Mouse (Mus musculus): ENCODE results near the gene Slc9a3r2.
A peak's percentile ranks its signal among the peaks of the same experiment; 100 is the strongest.
"Not testable (repeated sequence)": the region's sequence is repeated elsewhere in the genome, so short reads cannot be mapped to it uniquely, and the experiment has no call there.

The Slc9a3r2 gene

DNA sequence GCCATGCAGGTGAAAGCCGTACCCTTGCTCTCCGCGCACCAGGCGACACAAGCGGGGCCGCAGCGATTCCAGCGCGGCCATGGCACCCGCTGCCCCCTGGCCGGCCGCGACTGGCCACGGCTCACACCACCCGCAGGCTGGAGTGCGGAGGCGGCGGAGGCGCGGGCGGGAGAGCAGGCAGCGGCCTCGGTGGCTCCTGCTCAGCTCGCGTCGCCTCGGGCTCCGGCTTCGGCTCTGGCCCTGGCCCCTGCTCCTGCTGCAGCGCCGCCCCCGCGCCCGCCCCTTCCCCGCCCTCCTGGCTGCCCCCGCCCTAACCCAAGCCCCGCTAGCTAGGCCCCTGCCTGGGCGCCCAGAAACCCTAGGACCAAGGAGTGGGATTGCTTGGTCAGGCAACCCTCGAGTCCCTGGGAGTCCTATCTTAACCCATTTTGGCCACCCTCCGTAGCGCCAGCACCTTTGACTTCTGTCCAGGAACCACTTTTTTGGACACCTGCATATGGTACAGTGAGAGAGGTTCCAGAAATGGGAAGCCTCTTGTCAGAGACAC is at the start of gene Slc9a3r2:
Gene Slc9a3r2, minus strand, starts transcription at position 258 of the 547 bp plus-strand sequence.
- DNase-seq (ENCODE audit: low spot score in 2 of 2): no peak

DNA sequence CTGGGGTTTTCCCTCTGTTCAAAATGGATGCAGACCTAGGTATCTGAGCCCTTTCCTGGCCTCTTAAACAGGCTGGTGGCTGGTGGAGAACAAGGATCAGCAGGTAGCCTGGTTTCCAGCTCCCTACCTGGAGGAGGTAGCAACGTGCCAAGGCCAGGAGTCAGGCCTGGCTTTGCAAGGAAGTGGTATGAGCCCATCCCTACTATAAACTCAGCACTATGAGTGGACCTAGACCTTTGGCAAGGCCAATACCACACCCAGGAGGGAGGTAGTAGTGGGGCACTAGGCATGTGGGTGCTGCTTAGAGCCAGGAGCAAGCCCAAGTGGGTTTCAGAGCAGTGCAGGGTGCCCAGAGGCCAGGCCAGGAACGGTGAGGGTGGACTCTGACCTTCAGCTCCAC is 49.3 kb upstream of the Slc9a3r2 start:
- DNase-seq (ENCODE audit: low spot score in 2 of 2): no peak

DNA sequence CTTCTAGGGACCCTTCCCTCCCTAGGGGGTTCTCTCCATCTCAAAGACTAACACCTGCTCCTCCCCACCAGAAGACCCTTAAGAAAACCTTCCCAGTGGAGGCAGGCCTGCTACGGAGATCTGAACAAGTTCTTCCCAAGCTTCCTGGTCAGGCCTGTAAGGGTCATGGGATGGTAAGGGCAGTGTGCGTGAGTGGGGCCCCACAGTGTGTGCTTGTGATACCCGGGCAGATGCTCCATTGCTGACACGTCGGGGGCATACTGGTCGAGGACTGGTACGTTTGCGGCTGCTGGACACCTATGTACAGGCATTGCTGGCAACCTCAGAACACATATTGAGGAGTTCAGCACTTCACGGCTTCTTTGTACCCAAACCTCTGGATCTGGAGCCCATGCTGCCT is 48.6 kb upstream of the Slc9a3r2 start:
- no peak for DNase-seq (ENCODE audit: low spot score in 2 of 2)

DNA sequence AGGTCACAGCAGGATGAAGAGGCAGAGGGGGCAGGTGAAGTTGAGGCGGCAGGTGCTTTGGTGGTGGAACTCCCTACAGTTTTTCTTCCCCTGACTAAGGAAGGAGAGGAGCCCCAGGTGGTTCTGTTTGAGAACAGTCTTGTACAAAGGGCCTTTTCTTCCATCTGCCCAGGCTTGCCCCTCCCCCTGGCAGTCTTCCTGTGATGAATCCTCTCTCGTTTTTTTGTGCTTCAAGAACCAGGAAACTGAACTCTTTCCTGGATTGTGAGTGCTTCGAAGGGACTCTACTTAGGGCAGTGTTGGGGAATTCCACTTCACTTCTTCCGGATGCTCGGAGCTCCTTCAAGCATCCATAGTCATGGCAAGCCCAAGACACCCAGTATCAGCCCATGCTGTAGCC is 47.9 kb upstream of the Slc9a3r2 start:
- no peak for DNase-seq (ENCODE audit: low spot score in 2 of 2)

DNA sequence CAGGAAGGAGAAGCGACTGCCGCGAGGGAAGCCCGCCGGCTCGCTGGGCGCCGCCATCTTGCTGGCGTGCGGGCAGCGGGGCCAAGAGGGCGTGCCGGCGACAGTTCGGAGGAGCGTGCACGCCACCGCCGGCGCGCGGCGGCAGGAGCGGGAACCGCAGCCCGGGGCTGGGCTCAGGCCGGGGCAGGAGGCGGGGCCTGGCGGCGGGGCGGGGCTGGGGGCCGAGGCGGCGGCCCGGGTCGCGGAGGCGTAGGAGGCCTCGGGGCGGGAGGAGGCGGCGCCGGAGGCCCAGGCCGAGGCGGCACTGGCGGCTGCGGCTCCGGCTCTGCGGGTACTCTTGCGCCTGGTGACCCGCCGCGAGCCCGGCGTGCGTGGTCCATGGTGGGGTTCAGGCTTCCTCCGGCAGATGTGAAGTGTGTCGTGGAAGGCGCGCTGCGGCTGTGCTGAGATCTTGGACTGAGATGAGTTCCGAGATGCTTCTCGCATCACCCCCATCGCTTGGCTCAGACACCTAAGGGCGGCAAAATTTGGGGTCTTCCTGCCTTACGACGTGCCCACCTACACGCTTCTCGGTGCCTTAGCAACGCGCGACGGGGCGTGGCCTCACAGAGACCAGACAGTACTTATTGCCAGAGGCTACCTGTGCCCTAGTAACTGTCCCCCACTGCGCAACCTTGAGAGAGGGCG is 46.0 kb upstream of the Slc9a3r2 start, which contains the start of the genes Gfer and Noxo1:
Gene Gfer, minus strand, starts transcription at position 146 of the 687 bp plus-strand sequence.
Gene Noxo1, plus strand, starts transcription at position 224 of the 687 bp plus-strand sequence.
- peak; percentile 34 to 68 for DNase-seq (ENCODE audit: low spot score in 2 of 2)

DNA sequence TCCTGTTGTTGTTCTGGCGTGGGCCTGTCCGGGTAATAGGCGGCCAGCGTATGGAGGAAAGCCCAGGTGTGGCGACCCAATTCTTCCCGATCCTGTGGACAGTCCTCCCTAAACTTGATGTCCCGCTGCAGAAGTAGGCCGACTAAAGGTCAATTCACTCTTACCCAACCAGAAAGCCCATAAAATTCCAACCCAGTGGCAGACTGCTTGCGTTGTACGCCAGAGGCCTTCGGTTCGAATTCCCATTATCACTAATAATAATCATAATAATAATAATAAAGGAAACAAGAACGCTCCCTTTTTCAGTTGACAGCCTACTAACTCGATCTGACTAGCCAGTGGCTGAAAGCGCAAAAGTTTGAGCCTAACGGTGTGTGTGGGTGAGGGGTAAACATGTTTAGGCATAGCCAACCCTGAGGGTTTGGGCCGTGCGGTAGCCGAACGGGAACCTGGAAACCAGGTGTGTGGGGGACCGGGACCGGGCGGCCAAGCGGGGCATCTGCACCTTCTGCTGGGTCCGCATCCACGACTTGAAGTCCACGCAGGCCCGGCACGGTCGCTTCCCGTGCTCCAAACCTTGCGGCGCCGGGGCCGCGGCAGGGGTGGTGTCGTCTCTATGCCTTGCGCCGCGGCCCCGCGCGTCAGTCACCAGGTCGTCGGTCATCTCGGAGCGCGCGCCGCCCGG is 45.3 kb upstream of the Slc9a3r2 start:
- no peak for DNase-seq (ENCODE audit: low spot score in 2 of 2)

DNA sequence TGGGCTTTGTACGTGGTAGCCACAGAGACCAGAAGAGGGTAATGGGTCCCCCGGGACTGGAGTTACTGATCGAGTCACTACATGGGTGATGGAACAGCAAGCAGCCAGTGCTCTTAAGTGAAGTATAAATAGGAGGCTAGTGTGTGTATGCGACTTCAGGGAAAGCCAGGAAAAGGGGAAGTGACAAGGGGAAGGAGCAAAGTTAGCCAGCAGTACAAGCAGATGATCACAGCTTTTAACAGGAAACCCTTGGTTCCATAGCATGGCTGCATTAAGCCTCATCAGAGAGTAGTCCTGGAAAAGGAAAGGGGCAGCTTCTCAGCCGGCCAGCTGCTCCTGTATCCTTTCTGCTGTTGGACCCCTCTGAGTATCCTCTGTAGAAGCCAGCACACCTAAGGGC is 42.3 kb upstream of the Slc9a3r2 start:
- no peak for DNase-seq (ENCODE audit: low spot score in 2 of 2)

DNA sequence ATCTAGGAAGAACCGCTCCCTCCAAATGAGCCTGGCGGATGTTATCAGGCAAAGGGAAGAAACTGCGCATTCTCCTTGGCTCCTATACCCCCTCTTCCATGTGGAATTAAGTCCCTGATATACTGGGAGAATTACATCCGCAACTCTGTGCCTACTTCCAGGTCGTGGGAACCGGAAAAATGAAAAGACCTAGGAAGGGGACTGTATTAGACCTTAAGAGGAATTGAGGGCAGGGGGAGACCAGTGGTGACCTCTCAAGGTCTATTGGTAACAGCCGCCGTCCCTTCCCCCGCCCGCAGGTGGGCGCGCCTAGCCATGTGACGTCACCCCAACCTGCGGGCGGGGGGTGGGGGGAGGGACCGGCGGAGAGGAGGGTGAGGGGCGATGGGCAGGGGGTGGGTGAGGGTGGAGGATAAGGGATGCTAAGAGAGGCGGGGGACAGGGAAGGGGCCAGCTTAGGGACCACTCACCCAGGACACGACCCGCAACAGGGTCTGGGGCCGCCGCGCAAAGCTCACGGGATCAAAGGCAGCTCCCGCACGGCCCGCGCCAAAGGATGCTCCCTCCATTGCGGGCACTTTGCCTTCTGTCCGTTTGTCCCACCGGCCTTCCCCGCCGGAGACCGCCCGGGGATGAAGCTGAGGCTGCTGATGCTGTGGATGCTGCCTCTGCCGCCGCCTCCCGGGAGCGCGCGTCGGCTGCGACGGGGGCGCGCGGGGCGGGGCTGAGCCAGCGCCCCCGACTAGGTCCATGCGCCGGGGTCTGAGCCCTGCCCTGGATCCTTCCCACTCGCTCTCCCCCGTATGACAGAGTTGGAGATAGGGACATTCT is 39.3 kb upstream of the Slc9a3r2 start, which contains the start of gene Syngr3:
Gene Syngr3, minus strand, starts transcription at position 705 of the 831 bp plus-strand sequence.
- DNase-seq (ENCODE audit: low spot score in 2 of 2): no peak

DNA sequence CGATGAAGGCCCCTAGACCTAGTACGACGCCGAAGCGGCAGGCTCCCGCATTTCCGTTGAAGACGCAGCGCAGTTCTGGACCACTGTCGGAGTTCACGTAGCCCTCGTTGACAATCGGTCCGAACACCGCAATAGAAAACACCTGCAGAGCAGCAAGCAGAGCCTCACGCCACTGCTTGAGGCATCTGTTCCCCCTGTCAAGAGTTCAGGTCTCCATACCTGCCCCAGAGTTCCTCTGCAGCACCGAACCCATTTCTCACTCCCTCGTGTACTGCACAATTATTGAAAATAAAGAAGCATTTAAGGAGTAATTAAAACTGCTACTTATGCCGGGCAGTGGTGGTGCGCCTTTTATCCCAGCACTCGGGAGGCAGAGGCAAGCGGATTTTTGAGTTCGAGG is 37.5 kb upstream of the Slc9a3r2 start:
- DNase-seq (ENCODE audit: low spot score in 2 of 2): no peak

DNA sequence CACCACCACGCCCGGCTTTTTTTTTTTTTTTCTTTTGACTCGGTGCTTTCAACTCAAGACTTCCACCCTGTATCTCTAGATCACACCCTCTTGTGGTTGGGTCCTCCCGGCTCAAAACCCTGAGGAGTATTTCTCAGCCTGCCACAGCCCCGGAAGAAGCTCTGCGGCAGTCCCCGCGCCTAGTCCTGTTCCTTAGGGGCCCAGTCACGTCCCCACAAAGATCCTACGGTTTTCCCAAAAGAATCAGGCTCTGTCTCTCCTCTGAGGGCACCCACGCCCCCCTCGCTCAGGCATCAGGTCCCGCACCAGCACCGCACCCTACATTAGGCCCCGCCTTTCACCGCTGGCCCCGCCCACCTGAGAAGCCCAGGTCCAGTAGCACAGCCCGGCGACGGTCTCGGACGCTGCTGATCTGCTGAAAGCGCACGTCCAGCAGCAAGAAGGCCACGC is 37.0 kb upstream of the Slc9a3r2 start:
- DNase-seq (ENCODE audit: low spot score in 2 of 2): peak; percentile 42 to 51

DNA sequence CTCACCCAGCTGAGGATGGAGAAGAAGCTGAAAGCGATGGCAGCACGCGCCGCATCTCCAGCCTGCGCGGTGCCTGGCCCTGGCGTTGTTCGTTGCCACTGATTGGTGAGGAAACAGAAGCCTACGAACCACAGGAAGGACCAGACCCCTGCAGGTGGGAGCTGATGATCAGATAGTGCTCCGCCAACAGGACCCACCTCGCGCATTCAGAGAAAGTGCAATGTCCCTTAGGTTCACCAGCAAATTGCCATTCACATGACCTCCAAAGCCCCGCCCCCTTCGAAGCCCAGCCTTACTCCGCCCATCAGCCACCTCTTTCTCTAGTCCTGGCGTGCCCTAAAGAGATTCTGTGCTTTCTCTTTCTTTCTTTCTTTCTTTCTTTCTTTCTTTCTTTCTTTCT is 36.4 kb upstream of the Slc9a3r2 start:
- peak; percentile 49 to 65 for DNase-seq (ENCODE audit: low spot score in 2 of 2)

DNA sequence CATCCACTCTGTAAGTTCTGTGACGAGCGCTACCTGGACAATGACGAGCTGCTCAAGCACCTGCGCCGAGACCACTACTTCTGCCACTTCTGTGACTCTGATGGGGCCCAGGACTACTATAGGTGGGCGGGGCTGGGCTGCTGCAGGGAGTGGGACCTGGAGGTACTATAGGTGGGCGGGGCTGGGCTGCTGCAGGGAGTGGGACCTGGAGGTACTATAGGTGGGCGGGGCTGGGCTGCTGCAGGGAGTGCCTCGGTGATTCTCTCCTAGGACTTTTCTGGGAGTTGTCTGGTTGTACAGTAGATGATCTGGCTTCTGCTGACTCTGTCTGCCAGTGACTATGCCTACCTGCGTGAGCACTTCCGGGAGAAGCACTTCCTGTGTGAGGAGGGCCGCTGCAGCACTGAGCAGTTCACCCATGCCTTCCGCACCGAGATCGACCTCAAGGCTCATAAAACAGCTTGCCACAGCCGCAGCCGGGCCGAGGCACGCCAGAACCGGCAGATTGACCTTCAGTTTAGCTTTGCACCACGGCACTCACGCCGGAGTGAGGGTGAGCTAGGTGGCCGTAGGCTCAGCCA is 27.5 kb upstream of the Slc9a3r2 start:
- no peak for DNase-seq (ENCODE audit: low spot score in 2 of 2)

DNA sequence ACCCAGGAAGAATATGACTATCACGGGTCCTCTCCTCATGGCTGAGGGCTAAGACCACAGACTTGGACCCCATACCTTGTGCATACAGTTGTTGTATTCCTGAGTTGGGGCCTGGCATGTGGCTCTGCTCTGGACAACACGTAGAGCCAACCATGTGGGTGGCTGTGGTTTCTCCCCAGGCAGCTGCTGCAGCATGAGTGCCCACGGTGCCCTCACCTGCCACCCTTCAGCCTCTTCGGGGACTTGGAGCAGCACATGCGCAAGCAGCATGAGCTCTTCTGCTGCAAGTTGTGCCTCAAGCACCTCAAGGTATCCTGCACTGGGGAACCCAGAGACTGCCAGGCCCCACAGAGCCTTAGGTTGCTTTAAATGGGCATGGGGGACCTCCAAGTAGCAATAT is 26.8 kb upstream of the Slc9a3r2 start:
- no peak for DNase-seq (ENCODE audit: low spot score in 2 of 2)

DNA sequence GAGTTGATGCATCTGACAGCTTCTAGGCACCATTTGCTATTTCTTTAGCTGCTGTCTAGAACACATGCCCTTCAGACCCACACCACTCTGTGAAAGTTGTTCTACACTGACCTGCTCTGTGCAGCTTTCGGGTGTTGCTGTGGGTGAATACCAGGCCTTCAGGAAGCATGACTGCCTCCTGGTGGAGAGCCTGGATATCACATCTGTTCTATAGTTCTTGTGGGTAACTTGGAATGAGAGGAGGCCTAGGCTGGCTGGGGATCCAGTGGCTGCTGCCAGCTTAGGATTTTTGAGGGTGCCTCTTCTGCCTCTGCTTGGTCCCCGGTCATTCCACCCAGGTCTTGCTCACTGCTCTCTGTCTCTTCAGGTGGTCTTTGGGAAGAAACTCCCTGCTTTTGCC is 26.1 kb upstream of the Slc9a3r2 start:
- peak; percentile 66 to 75 for DNase-seq (ENCODE audit: low spot score in 2 of 2)

DNA sequence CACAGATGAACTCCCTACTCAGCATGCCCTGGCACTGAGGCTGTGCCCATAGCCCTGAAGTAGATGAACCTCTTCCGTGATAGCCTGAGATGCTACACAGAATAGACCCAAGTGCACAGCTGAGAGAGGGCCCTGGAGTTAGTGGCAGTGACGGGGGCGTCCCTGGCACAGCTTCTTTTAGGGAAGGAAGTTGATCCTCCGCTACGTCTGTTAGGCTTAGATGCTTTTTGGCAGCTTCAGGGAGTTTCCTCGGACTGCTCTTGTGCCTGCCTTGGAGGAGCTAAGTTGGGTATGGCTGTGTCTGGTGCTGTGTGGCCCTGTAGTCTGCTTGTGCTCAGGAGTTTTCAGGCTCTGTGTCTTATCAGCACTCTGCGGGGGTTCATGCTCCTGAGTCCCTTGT is 24.1 kb upstream of the Slc9a3r2 start:
- DNase-seq (ENCODE audit: low spot score in 2 of 2): no peak

DNA sequence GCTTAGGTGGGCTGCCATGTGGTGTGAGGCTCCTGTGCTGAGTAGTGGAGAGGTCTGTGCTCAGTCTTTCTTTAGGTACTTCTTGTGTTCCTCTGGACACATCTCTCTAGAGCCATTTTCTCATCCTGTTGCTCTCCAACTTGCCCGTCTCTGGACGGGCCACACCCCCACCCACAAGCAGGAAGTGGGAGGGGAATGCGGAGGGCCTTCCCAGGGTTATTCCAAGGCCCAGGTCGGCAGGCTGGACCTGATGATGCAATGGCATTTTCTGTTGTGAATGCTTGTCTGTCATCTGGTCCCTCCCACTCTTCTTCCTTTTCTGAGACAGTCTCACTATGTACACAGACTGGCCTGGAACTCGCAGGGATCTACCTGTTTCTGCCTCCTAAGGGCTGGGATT is 22.0 kb upstream of the Slc9a3r2 start:
- DNase-seq (ENCODE audit: low spot score in 2 of 2): no peak

DNA sequence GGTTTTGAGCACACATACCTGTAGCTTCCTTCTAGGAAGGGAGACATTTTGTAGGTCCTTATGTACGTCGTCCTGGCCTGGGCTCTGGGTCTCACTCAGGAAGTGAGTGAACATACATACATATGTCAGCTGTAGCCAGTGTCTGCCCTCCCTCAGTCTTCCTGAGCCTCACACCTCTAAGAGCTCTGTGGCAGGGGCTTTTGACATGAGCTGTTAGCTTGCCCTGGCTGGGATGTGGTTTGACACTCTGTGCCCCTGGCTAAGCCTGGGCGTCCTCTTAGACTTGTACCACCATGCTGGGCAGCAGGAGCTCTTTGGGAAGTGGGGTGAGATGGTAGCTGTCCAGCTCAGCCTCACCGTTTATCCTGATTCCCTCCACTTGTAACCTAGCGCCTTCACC is 21.2 kb upstream of the Slc9a3r2 start:
- peak; percentile 49 to 72 for DNase-seq (ENCODE audit: low spot score in 2 of 2)

DNA sequence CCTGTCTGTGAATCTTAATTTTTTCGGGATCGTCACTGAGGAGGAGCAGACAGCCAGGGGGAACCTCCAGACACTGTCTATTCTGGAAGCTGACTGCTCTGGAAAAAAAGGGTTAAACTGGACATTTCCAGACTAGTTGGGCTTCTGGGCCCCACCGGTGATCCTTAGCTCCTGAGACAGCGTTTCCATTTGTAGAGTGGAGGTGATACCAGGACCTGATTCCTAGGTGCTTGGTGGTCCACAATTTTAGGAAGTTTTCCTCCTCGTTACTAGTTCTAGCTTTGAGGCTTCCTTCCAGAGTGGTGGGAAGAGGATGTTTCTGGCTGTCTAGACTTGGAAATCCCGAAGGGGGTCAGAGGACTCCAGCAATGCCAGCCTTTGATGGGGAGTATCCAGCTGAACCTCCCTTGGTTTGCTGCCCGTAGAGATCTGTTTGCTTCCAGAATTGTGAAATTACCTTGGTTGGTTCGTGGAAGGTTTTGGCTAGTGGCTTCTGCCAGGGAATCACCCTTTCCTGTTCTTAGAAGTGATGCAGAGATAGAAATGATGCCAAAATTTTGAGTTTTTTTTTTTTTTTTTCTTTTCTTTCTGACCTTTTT is 20.2 kb upstream of the Slc9a3r2 start:
- no peak for DNase-seq (ENCODE audit: low spot score in 2 of 2)

DNA sequence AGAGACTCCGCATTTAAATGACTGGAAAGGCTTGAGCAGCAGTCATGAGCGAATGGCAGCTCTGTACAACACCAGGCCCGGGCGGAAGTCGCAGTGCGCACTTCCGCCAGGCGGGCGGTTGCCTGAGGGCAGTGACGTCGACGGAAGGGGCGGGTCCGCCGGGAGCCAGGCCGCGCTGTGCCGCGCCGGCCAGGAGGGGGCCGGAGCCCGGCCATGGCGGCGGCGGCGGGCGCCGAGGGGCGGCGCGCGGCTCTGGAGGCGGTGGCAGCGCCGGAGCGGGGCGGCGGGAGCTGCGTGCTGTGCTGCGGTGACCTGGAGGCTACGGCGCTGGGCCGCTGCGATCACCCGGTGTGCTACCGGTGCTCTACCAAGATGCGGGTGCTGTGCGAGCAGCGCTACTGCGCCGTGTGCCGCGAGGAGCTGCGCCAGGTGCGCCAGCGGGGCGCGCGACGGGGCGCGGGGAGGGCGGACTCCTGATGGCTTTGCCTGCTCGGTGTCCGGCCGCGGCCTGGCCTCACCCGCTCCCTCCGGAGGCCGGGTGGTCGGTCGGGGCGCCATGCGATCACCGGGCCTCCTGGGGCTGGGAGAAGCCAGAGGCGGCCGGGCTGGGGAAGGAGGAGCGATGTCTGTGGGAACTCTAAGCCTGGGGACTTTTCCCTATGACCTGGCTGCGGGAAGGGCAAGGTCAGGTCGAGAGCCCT is 19.6 kb upstream of the Slc9a3r2 start, which contains the start of gene Zfp598:
Gene Zfp598, plus strand, starts transcription at position 143 of the 701 bp plus-strand sequence.
- DNase-seq (ENCODE audit: low spot score in 2 of 2): peak; percentile 91 to 93

DNA sequence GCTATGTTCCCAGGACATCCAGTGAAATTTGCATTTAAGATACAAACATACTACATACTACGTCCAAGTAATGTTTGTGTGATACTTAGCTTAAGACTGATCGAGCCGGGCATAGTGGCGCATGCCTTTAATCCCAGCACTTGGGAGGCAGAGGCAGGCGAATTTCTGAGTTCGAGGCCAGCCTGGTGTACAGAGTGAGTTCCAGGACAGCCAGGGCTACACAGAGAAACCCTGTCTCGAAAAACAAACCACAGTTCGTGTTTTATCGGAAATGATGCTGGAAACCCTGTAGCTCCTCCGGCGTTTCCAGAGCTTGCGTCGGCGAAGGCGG is 19.1 kb upstream of the Slc9a3r2 start:
- DNase-seq (ENCODE audit: low spot score in 2 of 2): not testable (repeated sequence)

DNA sequence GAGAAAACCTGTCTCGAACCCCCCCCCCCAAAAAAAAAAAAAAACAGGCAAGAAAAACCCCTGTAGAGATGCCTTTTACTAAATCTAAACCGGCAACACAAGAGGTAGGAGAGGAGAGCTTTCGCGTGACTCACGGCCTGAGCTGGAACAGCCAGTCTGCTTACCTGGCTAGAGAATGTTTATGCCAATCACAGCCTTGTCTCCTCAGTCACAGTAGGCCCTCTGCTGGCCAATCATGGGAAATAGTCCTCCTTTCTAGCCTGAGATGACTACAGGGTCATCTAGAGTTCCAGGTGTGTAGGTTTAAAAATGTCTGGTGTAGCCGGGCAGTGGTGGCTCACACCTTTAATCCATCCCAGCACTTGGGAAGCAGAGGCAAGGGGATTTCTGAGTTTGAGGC is 17.3 kb upstream of the Slc9a3r2 start:
- peak; percentile 62 to 70 for DNase-seq (ENCODE audit: low spot score in 2 of 2)
